Mouse (Mus musculus) cerebellum, postnatal 36 days (tissue): Measurements from ENCODE around the gene Gtdc1.
"Not testable (repeated sequence)": the region's sequence is repeated elsewhere in the genome, so short reads cannot be mapped to it uniquely, and the experiment has no call there.

Source experiments
- DNase-seq, 2 experiments: peaks; one replicate each; pipeline ENCODE4 v3.0.0; 2021 to 2022; ENCODE audit warnings: mixed read lengths in 2 of 2

The Gtdc1 gene

DNA sequence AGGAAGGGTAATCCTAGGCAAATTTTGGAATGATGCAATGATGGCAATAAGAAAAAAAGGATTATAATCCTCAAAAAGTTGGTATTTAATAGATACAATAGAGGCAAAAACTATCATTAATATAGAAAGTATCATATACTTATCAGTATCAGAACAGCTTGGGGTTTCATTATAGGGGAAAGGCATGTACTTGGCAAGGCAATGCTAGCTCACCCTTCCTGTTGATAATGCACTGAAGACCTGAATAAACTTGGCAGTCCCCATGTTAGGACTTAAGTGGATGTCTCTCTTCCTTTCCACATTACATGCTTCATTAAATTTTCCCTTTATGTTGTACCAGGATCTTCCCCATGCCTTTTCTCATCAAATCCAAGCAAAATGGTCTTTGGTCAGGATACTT lies 206.0 kb downstream of the Gtdc1 start:
- DNase-seq, result no peak

DNA sequence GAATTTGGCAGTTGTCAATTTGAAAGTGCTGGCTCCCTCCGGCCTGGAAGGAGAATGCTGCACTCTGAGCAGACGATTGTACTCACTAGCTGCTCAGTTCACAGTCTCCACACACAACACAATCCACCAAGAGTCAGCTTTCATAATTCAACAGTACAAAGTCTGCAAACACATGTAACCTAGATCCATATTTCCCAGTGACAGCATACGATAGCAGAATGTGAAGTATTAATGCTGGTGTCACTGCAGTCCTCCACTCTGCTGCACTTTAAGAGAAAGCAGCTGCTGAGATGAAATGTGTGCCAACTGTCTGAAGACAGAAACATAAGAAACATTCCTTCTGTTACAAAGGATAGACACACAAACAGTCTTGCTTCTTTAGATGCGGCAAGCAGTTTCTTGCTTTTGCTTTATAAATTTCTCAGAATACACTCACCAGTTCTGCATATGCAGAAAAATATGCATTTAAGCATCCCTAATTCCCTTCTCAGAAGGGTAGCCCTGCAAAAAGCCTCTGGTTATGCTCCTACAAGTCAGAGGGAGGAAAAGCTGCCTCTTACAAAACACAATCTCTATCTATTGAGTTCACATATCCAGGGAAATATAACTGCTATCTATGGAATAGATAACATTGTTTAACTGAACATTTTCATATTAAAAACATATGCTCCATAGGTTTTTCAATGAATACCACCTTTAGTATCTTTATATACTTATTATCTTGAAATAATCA lies 221.4 kb downstream of the Gtdc1 start:
- DNase-seq, result no peak

GRCm38 (mm10) chr2:44700276-44700675 lies 227.2 kb downstream of the Gtdc1 start:
- no peak for DNase-seq

DNA sequence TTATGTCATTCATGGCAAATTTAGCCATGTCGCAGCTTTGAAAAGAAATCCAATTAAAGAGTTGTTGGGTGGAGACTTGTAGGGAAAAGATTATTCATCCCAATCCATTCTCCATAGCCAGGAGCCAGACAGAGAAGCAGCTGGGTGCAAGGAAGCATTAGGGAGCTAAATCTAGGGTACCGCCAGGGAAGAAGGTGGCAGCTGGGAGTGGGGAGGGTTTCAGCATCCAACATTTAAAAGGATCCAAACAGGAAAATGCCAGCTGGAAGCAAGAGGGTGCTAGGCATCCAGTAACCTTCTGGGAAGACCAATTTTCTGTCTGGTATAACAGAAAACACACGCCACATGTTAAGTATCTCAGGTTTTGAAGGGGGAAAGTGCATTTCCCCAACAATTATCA lies 231.0 kb downstream of the Gtdc1 start:
- DNase-seq, result no peak

GRCm38 (mm10) chr2:44693898-44694297 lies 233.6 kb downstream of the Gtdc1 start:
- DNase-seq, result no peak

- no peak for DNase-seq
These were observed 263.4 kb downstream of the Gtdc1 start for GRCm38 (mm10) chr2:44664049-44664448.

- no peak for DNase-seq
These were observed 267.6 kb downstream of the Gtdc1 start for GRCm38 (mm10) chr2:44659870-44660269.

DNA sequence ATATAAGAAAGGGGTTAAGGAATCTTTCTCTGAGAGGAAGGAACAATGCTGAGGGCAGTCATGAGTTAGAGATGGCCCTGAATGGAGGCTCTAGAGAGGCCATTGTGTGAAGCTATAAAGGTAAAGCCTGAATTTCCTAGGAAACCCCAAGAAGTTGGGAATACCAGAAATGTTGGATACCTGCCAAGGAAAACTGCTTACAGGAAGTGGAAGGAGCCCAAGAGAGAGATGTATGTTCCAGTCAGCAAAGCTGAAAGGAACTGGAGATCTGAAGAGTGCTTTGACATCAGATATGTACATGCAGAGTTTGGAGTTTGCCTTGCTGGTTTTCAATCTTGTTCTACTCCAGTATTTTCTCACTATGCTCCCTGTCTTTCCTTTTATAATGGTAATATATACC lies 268.4 kb downstream of the Gtdc1 start:
- DNase-seq, result no peak

GRCm38 (mm10) chr2:44648537-44648936 lies 278.9 kb downstream of the Gtdc1 start:
- DNase-seq, result no peak

DNA sequence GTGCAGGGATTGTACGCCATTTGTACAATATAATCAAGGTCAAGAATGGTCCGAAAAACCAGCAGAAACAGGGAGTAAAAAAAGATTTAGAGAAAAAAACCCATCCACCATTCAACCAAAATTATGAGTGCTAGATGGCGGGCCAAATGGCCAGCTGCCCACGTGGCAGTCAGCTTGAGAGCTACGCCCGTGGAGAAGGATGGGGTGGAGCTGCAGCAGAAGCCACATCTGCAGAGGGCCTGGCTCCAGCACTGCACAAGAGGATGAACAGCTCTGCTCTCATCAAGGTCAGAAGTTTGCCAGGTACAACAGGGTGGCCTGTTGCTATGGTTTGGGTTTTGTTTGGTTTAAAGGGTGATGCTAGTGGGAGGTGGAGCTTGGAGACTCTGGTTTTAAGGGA lies 281.1 kb downstream of the Gtdc1 start:
- no peak for DNase-seq

GRCm38 (mm10) chr2:44639370-44639769 lies 288.1 kb downstream of the Gtdc1 start:
- no peak for DNase-seq

- no peak for DNase-seq
These were observed 289.3 kb downstream of the Gtdc1 start for GRCm38 (mm10) chr2:44638157-44638556.

DNA sequence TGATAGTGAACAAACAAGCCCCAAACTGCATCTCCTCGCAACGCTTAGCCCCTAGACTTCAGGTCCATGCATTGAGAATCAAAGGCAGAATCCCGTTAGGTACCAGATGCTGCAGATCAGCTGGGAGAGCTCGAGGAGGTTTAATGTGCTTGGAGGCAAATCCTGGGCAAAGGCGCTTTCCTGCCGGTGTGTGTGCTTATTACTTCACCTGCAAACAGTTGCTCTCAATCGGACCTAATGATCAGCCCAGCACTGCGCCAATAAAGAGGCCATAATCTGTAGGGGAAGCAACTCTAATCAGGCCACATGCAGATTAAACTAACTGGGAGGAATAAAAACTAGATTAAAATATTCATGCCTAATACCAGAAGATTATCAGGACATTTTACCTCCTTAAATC lies 293.5 kb downstream of the Gtdc1 start:
- DNase-seq, result no peak

DNA sequence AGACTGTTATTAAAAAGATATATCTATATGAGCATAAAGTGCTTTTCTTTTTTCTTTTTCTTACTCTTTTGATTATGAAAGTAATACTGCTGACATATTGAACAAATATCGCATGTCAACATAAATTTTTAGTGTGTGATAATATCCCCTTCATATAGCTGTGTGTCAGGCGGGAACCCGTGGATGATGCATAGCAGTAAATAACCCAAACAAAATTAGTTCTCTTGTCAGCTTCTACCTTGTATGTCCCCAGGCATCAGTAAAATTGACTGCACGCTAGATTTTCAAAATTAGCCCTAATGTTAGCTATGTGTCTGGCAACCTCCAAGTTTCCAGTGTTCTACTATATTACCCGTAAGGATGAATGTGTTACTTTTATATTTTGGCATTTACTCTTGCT lies 294.4 kb downstream of the Gtdc1 start:
- DNase-seq, result no peak

DNA sequence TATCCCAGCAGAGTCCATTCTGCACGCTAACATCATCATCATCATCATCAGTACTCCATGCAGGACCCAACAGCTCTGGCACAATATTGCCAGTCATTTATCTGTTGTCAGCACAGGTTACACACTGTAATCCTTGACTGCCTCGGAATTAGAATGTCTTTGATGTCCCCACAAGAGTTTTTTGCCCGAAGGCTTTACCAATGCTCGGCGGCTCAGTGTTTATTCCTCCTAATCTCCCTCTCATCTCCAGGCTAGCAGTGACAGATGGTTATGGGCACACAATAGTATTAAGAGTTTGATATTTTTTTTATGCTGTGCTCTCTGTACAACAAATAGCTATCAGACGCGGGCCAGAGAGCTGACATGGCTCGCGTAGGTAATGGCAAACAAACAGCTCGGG lies 294.9 kb downstream of the Gtdc1 start:
- no peak for DNase-seq

DNA sequence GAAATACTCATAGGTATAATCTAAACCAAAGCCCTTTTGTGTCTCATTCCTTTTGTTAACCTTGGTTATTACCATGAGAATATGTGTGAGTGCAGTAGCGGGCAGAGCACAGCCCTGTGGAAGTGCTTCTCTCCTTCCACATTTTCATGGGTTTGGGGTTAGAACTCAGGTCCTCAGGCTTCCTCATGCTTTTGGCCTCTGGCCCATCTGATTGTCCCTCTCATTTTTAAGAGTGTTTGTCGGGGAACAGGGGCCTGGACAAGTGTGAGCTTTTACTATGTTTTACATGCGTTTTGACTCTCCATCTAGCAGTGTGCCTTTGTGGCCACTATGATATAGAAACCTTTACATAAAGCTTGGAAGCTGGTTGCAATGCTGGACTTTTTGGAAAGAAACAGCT lies 296.4 kb downstream of the Gtdc1 start:
- DNase-seq, result no peak

DNA sequence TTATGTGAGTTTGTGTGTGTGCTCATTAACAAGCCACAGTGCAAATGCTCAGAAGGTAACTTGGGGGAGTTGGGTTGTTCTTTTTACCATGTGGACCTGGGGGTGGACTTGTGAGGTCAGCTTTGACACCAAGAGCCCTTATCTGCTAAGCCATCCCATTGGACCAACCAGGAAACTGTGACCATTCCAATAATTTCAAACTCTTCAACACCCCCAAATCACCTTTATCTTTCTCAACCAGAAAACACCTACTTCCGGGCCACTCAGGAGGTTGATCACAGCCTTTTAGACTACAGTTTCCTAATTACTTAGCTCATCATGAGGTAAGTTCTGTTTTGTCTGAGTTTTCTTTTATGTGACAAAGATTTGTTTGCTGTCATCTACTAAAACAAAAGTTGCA lies 298.7 kb downstream of the Gtdc1 start:
- DNase-seq, result no peak

DNA sequence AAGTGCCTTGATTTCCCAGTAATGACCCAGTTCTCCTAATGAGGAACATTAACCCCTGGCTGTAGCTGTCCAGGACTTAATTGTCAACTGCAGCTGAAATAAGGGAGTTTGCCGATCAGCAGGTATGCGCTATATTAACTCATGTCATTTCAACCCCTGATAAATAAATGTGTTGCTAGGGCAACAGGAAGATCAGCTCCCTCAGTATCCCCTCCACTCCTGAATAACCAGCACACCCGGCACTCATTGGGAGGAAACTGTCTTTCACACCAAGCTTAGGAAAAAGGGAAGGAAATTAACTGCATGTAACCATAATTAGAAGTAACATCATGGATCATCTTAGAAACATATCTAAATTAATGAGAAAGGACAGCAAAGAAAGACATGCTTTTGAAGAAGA lies 302.3 kb downstream of the Gtdc1 start:
- no peak for DNase-seq

DNA sequence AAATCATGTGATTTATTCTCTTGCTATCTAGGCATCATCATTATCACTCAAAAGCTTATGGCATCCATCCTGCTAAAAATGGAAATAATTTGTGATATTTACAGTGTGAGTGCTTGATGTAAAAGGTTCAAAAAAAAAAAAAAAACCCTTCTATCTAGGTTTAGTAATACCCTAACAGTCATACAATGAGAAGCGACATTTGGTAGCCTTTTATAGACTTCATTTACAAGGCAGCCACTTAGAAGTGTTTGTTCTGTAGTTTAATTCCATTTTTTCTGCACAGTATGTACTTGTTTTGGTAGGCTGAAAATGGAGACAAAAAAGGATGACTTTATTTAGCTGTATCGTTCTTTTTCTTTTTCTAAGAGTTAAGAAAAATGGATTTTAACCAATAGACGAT lies 305.0 kb downstream of the Gtdc1 start:
- DNase-seq, result no peak

- DNase-seq, result not testable (repeated sequence)
These were observed 327.8 kb downstream of the Gtdc1 start for GRCm38 (mm10) chr2:44599653-44600052.

DNA sequence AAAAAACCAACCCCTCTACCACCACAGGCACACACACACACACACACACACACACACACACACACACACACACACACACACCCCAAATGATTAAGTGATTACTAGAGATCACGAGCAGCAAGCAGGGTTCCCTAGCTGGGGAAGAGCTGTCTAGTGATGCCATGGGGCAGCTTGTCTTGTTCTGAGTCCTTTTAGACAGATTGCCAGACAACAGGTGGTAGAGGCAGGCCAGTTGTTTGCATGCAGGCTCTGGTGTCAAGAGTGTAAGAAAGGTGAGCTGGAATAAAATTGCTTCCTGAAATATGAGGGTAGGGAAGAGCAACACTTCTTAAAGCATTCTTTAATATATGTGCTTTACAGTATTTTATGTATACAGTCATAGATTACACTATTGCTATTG lies 333.2 kb downstream of the Gtdc1 start:
- DNase-seq, result no peak

DNA sequence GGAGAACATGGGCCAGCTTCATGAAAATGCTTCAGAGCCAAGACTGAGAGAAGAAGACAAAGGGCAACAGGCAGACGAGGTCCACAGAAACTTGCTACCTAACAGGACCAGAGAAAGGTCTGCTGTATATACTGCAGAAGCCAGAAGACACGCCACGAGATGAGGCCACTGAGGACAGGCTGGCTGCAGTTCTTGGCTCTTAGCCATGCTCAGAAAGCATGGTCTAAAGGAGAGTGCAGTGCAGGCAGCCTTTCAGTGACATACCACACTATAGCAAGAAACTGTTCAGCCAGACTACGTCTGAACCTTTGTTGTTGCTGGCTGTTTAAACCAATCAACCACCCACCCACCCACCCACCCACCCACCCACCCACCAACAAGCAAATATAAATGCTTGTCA lies 336.6 kb downstream of the Gtdc1 start:
- peak; percentile 13 to 20 for DNase-seq

DNA sequence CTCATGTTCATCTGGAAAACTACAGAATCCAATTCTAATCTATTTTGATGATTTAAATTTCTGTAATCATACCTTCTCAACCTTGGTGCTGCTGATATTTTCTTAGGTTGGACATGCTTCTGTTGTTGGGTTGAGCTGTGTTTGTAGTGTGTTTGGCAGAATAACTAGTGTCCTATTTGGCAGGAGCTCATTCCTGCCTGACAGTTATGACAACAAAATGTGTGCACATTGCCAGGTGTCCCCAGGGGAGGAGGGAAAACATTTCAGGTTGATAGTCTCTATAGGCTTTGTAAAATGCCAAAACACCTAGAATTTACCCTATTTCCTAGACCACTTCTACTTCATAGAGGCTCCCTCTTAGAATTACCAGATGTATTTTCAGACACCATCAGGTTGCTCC lies 343.4 kb downstream of the Gtdc1 start:
- DNase-seq, result peak; percentile 35 to 44

DNA sequence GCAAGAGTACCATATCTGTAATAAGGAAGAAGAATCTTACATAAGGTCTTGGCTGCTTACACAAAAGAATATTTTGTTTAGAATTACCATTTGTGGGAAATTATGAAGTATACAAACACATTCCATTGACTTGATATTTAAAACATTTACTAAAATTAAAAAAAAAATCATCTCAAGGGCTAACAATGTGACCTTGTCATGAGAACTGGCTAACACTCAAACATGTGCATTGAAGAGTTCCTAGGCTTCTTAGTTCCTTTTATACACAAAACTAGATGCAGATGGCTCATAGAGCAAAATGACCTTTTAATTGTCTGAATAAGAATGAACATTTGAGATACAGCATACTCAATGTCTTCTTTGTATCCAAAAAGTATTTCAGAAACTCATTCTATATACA lies 344.0 kb downstream of the Gtdc1 start:
- DNase-seq, result no peak

GRCm38 (mm10) chr2:44571810-44572209 lies 355.6 kb downstream of the Gtdc1 start:
- DNase-seq, result no peak
